Mouse (Mus musculus): ENCODE results near the gene Dnm1. TPM values are rescaled to one million over a fixed set of nuclear protein-coding genes. Genes with fewer than 3 reads are reported as not detected.

Gene Dnm1
- total RNA-seq, 4 experiments from 2014 or later = 2.6 to 5.9 (median 3.9) TPM

DNA sequence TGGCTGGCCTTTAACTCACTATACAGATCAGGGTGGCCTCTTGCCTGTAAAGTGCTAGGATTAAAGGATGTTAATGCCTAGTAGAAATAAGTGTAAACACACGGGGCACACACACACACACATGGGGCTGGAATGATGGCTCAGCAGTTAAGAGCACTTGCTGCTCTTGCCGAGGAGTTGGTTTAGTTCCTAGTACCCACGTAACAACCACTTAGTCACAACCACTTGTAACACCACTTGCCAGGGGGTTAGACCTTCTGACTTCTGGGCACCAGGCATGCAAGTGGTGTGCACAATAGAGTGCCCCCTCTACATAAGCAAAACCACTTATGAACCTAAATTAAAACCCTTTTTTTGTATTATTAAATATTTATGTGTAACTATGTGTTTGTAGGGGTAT lies 69.2 kb downstream of the Dnm1 start:
- no peak for DNase-seq (ENCODE audit: low spot score in 2 of 2)

DNA sequence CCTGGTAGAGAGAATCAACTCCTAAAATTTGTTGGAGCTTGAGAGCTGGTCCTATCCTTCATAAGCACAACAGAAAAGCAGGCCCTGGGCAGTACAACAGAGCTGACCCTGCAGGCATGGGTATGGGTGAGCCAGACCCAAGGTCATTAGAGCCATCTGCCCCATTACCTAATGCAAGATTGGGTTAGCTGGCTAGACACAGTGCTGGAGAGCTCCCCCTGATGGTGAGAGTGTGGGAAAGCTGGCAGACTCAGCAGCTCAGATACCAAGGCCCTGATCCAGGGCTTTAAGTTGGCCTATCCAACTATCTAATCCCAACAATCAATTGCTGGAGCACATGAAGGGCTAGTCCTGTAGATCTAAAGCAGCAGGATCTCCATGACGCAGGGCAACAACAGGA lies 70.4 kb downstream of the Dnm1 start:
- peak in 1 of 2 experiments; percentile 50 for DNase-seq (ENCODE audit: low spot score in 2 of 2)

DNA sequence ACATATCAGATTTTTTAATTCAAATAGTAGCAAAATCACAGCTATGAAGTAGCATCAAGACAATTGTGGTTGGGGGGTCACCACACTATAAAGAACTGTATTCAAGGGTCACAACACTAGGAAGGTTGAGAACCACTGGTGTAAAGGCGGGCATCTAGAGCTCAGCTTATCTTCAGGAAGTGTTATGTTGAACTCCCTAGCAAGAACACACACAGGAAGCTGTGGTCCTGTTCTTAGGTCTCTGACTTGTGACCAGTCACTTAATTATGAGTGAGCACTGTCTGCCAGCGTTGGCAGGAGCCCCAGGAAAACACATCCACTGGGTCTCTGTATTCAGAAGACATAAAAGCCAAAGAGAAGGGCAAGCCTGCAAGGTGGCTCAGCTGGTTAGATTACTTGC lies 70.8 kb downstream of the Dnm1 start:
- DNase-seq (ENCODE audit: low spot score in 2 of 2) = no peak

DNA sequence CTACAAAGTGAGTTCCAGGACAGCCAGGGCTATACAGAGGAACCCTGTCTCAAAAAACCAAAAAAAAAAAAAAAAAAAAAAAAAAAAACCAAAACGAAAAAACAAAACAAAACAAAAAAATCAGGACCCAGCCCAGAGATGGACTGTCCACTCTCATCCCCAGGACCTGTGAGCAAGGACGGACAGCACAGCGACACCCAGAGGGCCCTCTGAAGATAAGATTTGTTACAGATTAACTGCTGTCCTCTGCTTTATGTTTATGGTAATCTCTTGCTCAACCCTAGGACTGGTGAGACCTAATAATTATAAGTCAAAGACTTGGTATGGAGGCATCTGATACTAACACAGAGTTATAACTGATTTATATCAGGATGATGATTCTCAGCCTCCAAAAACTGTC lies 77.3 kb downstream of the Dnm1 start:
- DNase-seq (ENCODE audit: low spot score in 2 of 2) = no peak

DNA sequence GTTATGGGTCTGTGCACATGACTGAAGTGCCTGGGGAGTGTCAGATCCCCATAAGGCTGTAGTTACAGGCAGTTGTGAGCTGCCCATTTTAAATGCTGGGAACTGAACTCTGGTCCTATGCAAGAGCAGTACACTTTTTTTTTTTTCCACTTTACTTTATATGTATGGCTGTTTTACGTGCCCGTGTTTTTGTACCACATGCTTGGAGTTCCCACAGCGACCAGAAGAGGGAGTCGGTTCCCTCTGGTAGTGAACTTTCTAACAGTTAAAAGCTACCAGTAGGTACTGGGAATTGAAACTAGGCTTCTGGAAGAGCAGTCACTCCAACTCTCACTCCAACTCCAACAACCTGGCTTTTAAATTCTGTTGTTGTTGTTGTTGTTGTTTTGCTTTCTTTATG lies 92.5 kb downstream of the Dnm1 start:
- DNase-seq (ENCODE audit: low spot score in 2 of 2) = no peak

DNA sequence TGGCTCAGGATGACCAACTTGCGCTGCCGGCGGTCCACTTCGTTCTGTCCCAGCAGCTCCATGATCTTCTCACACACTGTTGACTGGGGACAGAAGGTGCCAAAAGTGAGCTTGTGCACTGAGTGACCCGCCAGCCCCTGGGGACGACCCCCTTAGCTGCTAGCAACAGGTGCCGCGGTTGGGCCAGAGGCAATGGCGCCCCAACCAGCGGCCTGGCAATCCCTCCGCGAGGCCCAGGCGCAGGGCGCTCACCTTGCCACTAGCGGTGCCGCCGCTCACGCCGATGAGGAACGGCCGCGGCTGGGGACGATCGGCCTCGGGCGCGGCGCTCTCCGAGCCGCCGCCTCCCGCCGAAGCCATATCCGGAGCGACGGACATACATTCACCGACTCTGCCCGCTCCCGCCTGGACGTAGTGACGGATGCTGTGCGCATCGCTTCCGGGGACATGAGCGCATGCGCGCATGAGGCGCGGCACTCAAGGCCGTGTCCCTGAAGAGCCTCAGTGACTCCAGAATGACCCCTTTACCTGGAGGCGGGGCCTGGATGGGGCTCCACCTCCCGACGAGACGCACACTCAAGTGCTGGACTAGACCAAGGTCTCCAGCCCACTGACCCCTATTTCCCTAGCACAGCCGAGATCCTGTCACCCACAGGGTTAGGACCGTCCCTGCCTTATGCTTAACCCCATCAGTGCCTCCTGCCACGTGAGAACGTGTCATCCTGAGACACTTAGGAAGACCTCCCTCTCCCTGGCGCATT lies 93.3 kb downstream of the Dnm1 start, which contains the start of gene Uck1:
Uck1 (minus strand) TSS at position 503 of the 761 bp plus-strand sequence.
- DNase-seq (ENCODE audit: low spot score in 2 of 2) = peak; percentile 78 to 89

DNA sequence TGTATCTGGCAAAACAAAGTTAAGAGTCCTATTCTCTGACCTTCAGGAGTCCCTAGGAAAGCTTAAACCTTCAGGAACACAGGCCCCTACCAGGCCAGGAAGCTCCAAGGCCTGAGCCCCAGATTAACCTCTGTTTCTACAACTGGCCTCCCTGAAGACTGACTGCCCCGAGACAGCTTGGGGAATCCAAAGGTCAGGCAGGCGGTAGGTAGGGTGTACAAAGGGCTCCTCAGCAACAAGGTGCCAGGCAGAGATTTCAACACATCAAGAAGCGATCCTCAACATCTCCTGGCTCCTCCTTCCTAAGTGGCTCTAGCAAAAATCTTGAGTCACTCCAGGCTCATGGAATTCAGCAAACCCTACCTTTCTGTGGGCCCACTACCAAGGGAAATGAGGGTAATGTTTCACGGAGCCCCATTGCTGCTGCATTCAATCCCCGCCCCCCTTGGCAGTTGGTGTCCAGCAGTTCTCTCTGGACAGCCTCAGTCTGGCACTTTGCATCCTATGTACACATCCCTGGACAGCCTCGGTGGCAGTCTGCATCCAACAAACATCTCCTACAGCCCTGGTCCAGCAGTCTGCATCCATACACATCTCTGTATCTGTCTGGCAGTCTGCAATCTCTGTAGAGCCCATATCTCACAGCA lies 94.1 kb downstream of the Dnm1 start:
- no peak for DNase-seq (ENCODE audit: low spot score in 2 of 2)

Small RNA genes lying within 50 kb of the gene (microRNA-seq; reads per million reads assigned to microRNA genes)
- gene Gm23363 (not detected), gene Mir199b (60.7 reads per million, percentile 43 among the genes with 10 or more reads in this experiment)

Other genes starting within 250 kb of the Dnm1 start
- gene Prrc2b, start 202.3 kb downstream of the Dnm1 start, total RNA-seq (2022) = 10 to 100 TPM; 81.0 to 90.8 (median 85.9) TPM
- gene Pomt1, start 116.7 kb downstream of the Dnm1 start, total RNA-seq (2022) = 10 to 100 TPM in 3 of 4 experiments, 1 to 10 TPM in 1; 10.0 to 12.5 (median 11.9) TPM
- gene Uck1, start 93.2 kb downstream of the Dnm1 start, total RNA-seq (2022) = 10 to 100 TPM; 10.1 to 10.9 (median 10.7) TPM
- gene Golga2, start 66.0 kb downstream of the Dnm1 start, total RNA-seq (2022) = 10 to 100 TPM; 50.1 to 62.3 (median 53.8) TPM
- 100 to 1,000 TPM; 137 to 150 (median 140) TPM for gene Swi5, start 65.3 kb downstream of the Dnm1 start, total RNA-seq (2022)
- 10 to 100 TPM; 18.3 to 28.1 (median 25.8) TPM for gene Ciz1, start 1.0 kb downstream of the Dnm1 start, total RNA-seq (2022)
- gene 1110008P14Rik, start 28.6 kb upstream of the Dnm1 start, total RNA-seq (2022) = 10 to 100 TPM; 40.1 to 46.1 (median 42.3) TPM
- 1 to 10 TPM in 1 of 4 experiments, under 1 TPM in 1, not detected in 2; 0.65 to 1.9 TPM for gene Lcn2, start 34.9 kb upstream of the Dnm1 start, total RNA-seq (2022)
- gene Ptges2, start 42.6 kb upstream of the Dnm1 start, total RNA-seq (2022) = 10 to 100 TPM; 33.8 to 40.1 (median 36.1) TPM
- 1 to 10 TPM; 2.1 to 2.7 (median 2.3) TPM for gene Naif1, start 97.1 kb upstream of the Dnm1 start, total RNA-seq (2022)
- gene Slc25a25, start 98.1 kb upstream of the Dnm1 start, total RNA-seq (2022) = 100 to 1,000 TPM in 1 of 4 experiments, 10 to 100 TPM in 3; 48.5 to 113 (median 60.4) TPM
- 1 to 10 TPM; 1.6 to 3.8 (median 2.9) TPM for gene Fam102a, start 182.0 kb upstream of the Dnm1 start, total RNA-seq (2022)
- 10 to 100 TPM in 3 of 4 experiments, 1 to 10 TPM in 1; 9.2 to 15.0 (median 10.6) TPM for gene Dpm2, start 217.5 kb upstream of the Dnm1 start, total RNA-seq (2022)
- gene Pip5kl1, start 221.5 kb upstream of the Dnm1 start, total RNA-seq (2022) = not detected
- gene 9430097D07Rik, start 222.3 kb upstream of the Dnm1 start, total RNA-seq (2022) = not detected
- 10 to 100 TPM; 11.4 to 15.5 (median 13.8) TPM for gene St6galnac4, start 233.8 kb upstream of the Dnm1 start, total RNA-seq (2022)
- 10 to 100 TPM; 48.6 to 61.3 (median 54.9) TPM for gene St6galnac6, start 246.4 kb upstream of the Dnm1 start, total RNA-seq (2022)